Mouse (Mus musculus) heart, postnatal 0 days (tissue): ENCODE measurements around the gene Ppp1r27.

ENCODE experiments used
- CTCF ChIP-seq: IDR thresholded peaks from 2 replicates; pipeline ENCODE4 v1.5.1; 2016; ENCODE audit warnings: antibody characterized with exemption, control low read depth, low read depth
- EP300 ChIP-seq: IDR thresholded peaks from 2 replicates; pipeline ENCODE4 v1.6.1; 2016; ENCODE audit warnings: antibody characterized with exemption, low read depth

GRCm38 (mm10) chr11:120555260-120555659 lies 4.3 kb upstream of the Ppp1r27 start:
- TF ChIP-seq CTCF (no peak), EP300 (no peak)
